Mouse (Mus musculus) C3H10T1/2 (cell line): ENCODE data around the gene Cycs. TPM values are rescaled to one million over a fixed set of nuclear protein-coding genes. Genes with fewer than 3 reads are reported as not detected.

Source experiments
- polyA plus RNA-seq, 2 experiments: library from polyadenylated mRNA; unstranded; fragments of >200 nt; fragmentation: generic; extraction: Trizol; gene quantifications; one replicate each; pipeline ENCODE4 v1.2.1; 2012; ENCODE audit warnings: missing spikeins in 2 of 2

The Cycs gene
- polyA plus RNA-seq = 10 to 100 TPM; 11.5 to 23.0 TPM

DNA sequence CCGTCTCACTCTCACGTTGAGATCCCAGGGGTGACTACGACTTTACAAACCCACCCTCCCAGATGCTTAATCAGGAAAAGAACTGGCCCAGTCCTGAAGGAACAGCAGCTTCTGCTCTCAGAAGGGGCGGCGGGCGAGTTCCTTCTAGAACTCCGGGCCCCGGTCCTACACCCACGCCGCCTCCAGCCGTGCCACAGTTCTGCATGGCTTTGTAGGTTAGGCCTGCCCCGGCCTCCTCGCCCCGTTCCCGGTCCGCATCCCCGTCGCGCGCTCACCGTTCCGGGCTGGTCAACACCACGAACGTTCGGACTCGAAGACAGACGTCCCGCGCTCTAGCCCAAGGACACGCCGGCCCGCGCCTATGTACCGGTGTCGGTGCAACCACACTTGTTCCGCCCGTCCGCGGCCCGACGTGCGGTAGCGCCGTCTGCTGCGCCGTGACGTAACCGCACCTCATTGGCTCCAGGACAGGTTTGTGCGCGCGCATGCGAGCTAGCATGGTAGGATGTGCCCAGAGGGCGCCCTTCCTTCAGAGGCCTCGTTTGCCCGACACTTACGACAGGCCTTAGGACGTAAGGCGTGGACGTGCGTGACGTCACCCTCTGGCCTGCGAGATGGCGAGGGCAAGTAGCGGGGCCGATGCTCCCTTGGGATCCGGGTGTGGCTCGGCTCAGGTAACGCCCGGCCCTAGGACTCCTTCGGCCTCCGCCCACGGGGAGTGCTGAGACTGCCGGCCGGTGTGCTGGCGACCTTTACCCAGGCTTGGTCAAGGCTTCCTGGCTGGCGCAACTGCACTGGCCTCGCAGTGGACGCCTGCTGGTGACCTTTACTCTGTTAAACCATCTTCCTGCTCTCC lies at the start of gene Cycs:
TSS of gene Cycs (minus strand) at position 398 of the 856 bp plus-strand sequence.

DNA sequence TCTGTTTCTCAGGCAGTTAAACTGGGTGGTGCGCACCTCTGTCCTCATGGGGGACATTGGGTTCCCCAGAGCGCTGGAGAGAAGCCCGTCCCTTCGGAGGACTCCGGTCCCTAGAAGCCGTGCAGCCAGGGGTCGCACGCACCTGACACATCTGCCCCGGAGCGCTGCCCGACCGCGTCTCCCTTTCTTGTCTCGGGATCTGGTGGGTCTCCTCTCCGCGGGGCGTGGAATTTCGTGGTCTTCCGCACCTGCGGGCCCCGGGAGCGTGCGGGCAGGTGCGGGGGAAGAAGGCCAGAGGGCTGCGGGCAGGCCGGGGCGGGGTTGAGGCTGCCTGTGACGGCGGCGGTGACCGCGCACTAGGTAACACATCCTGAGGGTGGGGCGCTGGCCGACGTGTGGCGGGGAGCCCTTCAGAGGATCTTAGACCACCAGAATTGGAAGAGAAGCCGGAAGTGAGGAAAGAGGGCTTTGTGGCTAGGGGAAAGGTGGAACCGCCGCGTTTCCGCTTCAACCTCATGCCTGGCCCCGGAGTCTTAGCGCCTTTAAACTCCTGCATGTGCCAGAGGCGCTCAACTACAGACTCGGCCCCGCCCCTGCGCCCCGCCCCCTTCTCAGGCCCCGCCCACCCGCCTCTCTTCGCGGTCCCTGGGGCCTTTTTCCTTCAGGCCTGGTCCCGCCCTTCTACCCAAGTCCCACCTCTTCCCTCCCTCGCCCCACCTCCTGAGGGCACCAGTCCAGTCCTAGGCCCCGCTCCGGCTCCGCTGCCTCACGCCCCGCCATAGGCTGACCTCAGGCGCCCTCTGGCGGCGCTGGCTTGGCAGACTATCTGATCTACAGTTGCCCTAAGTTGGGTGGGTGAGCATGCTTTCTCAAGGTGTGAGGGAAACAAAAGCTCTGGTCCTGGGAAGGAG lies 30.2 kb upstream of the Cycs start, which contains the start of gene 4921507P07Rik:
TSS of gene 4921507P07Rik (minus strand) at position 332 of the 911 bp plus-strand sequence.

Other genes with a start within 250 kb of the Cycs start
- 10 to 100 TPM in 1 of 2 experiments, 1 to 10 TPM in 1; 7.3 to 10.7 TPM for gene Osbpl3, start 110.3 kb downstream of the Cycs start, polyA plus RNA-seq
- under 1 TPM in 1 of 2 experiments, not detected in 1; 0.02 TPM for gene 4921507P07Rik, start 30.1 kb upstream of the Cycs start, polyA plus RNA-seq
- gene Npvf, start 87.9 kb upstream of the Cycs start, polyA plus RNA-seq = under 1 TPM; 0.04 to 0.06 TPM